Mouse (Mus musculus) brown adipose tissue, adult 24 weeks (tissue): ENCODE results near the gene Eefsec. TPM values are rescaled to one million over a fixed set of nuclear protein-coding genes. Genes with fewer than 3 reads are reported as not detected.

Experiments used
- H3K27ac ChIP-seq: fragments of 200-500 bp; replicated peaks from 2 replicates; pipeline ENCODE4 v1.5.1; 2012; ENCODE audit warnings: low read depth, mild to moderate bottlenecking, low read length
- H3K4me1 ChIP-seq: fragments of 200-500 bp; 2 replicates; pipeline ENCODE4 v1.6.1; 2012; ENCODE audit warnings: low read length, mixed read lengths; ENCODE audit not compliant: control insufficient read depth, insufficient read depth, insufficient read length
- H3K4me3 ChIP-seq: fragments of 200-500 bp; 2 replicates; pipeline ENCODE4 v1.5.1; 2012; ENCODE audit warnings: low read depth, mild to moderate bottlenecking, low read length, moderate library complexity; ENCODE audit not compliant: insufficient read depth
- polyA plus RNA-seq: library from polyadenylated mRNA; stranded (reverse); fragments of >200 nt; gene quantifications from 2 replicates; pipeline ENCODE4 v1.2.4, GENCODE M21; 2012; ENCODE audit not compliant: missing spikeins, insufficient read depth, insufficient read length

Gene Eefsec
- polyA plus RNA-seq, 1 experiment = 3.5 TPM

- Histone ChIP-seq H3K4me3 (no peak overlapping the region), H3K4me1 (no peaks in the 10 kb centered on the region), H3K27ac (no peak overlapping the region)
These were observed 66.6 kb downstream of the Eefsec start for GRCm38 (mm10) chr6:88379756-88380155.

- Histone ChIP-seq H3K4me1 (no peaks in the 10 kb centered on the region), H3K4me3 (no peak overlapping the region), H3K27ac (no peak overlapping the region)
These were observed 67.5 kb downstream of the Eefsec start for GRCm38 (mm10) chr6:88378829-88379228.

- H3K4me3 ChIP-seq = no peak overlapping the region
- no peaks in the 10 kb centered on the region for H3K4me1 ChIP-seq
- no peak overlapping the region for H3K27ac ChIP-seq
These were observed 72.1 kb downstream of the Eefsec start for GRCm38 (mm10) chr6:88374247-88374646.

- no peak overlapping the region for H3K4me3 ChIP-seq
- no peaks in the 10 kb centered on the region for H3K4me1 ChIP-seq
- H3K27ac ChIP-seq = no peak overlapping the region
These were observed 76.3 kb downstream of the Eefsec start for GRCm38 (mm10) chr6:88369851-88370635.

GRCm38 (mm10) chr6:88363475-88364012 is 82.8 kb downstream of the Eefsec start:
- no peaks in the 10 kb centered on the region for H3K4me1 ChIP-seq
- H3K4me3 ChIP-seq = no peak overlapping the region
- no peak overlapping the region for H3K27ac ChIP-seq

GRCm38 (mm10) chr6:88361096-88361495 is 85.2 kb downstream of the Eefsec start:
- no peaks in the 10 kb centered on the region for H3K4me1 ChIP-seq
- H3K4me3 ChIP-seq = no peak overlapping the region
- H3K27ac ChIP-seq = no peak overlapping the region

GRCm38 (mm10) chr6:88358210-88358609 is 88.1 kb downstream of the Eefsec start:
- Histone ChIP-seq H3K4me3 (no peak overlapping the region), H3K27ac (no peak overlapping the region), H3K4me1 (no peaks in the 10 kb centered on the region)

- H3K4me3 ChIP-seq = no peak overlapping the region
- H3K27ac ChIP-seq = no peak overlapping the region
These were observed 90.5 kb downstream of the Eefsec start for GRCm38 (mm10) chr6:88355866-88356265.

GRCm38 (mm10) chr6:88352541-88352940 is 93.8 kb downstream of the Eefsec start:
- Histone ChIP-seq H3K27ac (no peak overlapping the region), H3K4me3 (no peak overlapping the region), H3K4me1 (no peaks in the 10 kb centered on the region)

More at GRCm38 (mm10) chr6:88355866-88356265, 90.5 kb downstream of the Eefsec start:
- H3K4me1 ChIP-seq = no peaks in the 10 kb centered on the region

GRCm38 (mm10) chr6:88346776-88347175 is 99.6 kb downstream of the Eefsec start:
- Histone ChIP-seq H3K4me3 (no peak overlapping the region), H3K27ac (no peak overlapping the region), H3K4me1 (peaks cover 5% of the 10 kb centered on the region; the same call in 1 of the 2 replicates)

- H3K4me3 ChIP-seq = no peak overlapping the region
These were observed 101.0 kb downstream of the Eefsec start for GRCm38 (mm10) chr6:88345311-88345710.

GRCm38 (mm10) chr6:88343485-88344450 is 102.6 kb downstream of the Eefsec start:
- H3K4me1 ChIP-seq = peaks cover 5% of the 10 kb centered on the region; the same call in 1 of the 2 replicates
- no peak overlapping the region for H3K27ac ChIP-seq
- no peak overlapping the region for H3K4me3 ChIP-seq

More at GRCm38 (mm10) chr6:88345311-88345710, 101.0 kb downstream of the Eefsec start:
- peaks cover 5% of the 10 kb centered on the region; the same call in 1 of the 2 replicates for H3K4me1 ChIP-seq
- H3K27ac ChIP-seq = no peak overlapping the region

GRCm38 (mm10) chr6:88342965-88343364 is 103.4 kb downstream of the Eefsec start:
- Histone ChIP-seq H3K27ac (no peak overlapping the region), H3K4me1 (peaks cover 5% of the 10 kb centered on the region; the same call in 1 of the 2 replicates), H3K4me3 (no peak overlapping the region)

- Histone ChIP-seq H3K4me3 (no peak overlapping the region), H3K4me1 (peaks cover 5% of the 10 kb centered on the region; the same call in 1 of the 2 replicates), H3K27ac (no peak overlapping the region)
These were observed 105.2 kb downstream of the Eefsec start for GRCm38 (mm10) chr6:88341182-88341581.

GRCm38 (mm10) chr6:88340761-88341160 is 105.6 kb downstream of the Eefsec start:
- H3K4me3 ChIP-seq = no peak overlapping the region
- H3K27ac ChIP-seq = no peak overlapping the region
- H3K4me1 ChIP-seq = peaks cover 5% of the 10 kb centered on the region; the same call in 1 of the 2 replicates
